In the genomic region with DNA sequence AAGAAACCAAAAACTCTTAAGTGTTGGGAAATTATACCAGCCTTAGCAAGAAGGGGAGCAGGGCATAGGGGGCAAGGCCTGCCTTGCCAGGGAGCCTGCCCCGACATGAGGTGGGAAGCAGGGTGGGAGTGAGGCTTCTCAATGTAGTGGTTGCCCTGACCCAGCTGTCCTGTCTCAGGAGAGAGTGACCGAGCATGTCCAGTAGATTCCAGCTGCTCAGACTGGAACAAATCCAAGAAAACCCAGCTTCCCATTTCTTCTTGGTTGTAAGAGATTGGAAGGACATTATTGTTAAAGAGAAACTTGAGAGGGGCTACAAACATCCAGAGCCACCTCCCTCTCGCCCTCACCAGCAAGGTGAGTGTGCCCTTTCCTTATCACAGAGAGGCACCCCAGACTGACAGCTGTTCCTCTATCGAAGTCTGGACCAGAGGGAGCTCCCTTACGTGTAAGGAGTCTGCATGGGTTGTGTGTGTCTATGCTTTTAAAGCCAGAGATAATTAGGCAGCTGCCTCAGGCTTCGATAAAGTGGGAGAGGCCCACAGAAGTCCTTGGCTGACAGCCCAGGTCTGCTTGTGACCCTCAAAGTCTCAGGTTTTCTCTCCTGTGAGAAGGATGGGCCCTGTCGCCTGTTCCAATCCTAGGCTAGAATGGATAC, we compare ENCODE assay signal across 9 mouse cellular contexts.
A peak's percentile ranks its signal among the peaks of the same experiment; 100 is the strongest.
DNase-seq lines count a peak whose midpoint lies in the region; ATAC-seq lines count a peak whose summit lies in the region.
"Had no signal": no experiment of that assay in that cellular context is flagged by ENCODE, and none has a peak within 500 bp of the region (broad histone marks: within the 10 kb centered on the region; RNA-seq: fewer than 3 reads in every experiment).

No protein-coding gene starts in this region.

- WGBS in heart, embryonic 14.5 days: 14% methylated on average over 7 of the region's 7 CpGs
- 46% methylated on average over 7 of the region's 7 CpGs for WGBS in liver, embryonic 16.5 days (ENCODE audit: insufficient replicate concordance)

- H3K4me2 ChIP-seq in heart, embryonic 14.5 days (ENCODE audit: low read length): peak overlapping the region; percentile 34; the same call in 1 of the 2 replicates
- H3K4me2 ChIP-seq in liver, embryonic 16.5 days (ENCODE audit: low read depth, low read length): no peak overlapping the region

- peak; percentile 95 for DNase-seq in heart, adult 11 months
- DNase-seq in heart, postnatal 25 days (ENCODE audit: low spot score): no peak
- DNase-seq in Muller cell, postnatal 12 days (ENCODE audit: inconsistent ontology term): peak; percentile 20
- DNase-seq in embryo, embryonic 10 days (ENCODE audit: low spot score): no peak
- no peak for DNase-seq in embryo, embryonic 10.5 days (ENCODE audit: low spot score)
- DNase-seq in left cerebral cortex, adult 18-20 months (ENCODE audit: low spot score in 2 of 2): no peak

- H3K27me3 ChIP-seq in heart, embryonic 14.5 days (ENCODE audit: control insufficient read depth, insufficient read depth, low read length): no peaks in the 10 kb centered on the region
- no peaks in the 10 kb centered on the region; the same call in none of the 2 replicates for H3K27me3 ChIP-seq in liver, embryonic 16.5 days (ENCODE audit: control insufficient read depth, insufficient read depth, low read depth, low read length)

- 0 out of 2 replicates have a peak, but pooled peaks have one; percentile 29 for ATAC-seq in heart, embryonic 14.5 days (ENCODE audit: insufficient number of reproducible peaks, insufficient read depth, low FRiP score, low read depth)
- ATAC-seq in liver, embryonic 16.5 days (ENCODE audit: low read depth): peak; percentile 80

- H3K27ac ChIP-seq in heart, embryonic 14.5 days (replicated peaks in 1 of 2; ENCODE audit: control insufficient read depth in 1 of 2, insufficient read depth in 1 of 2, low read depth in 2 of 2, low read length in 2 of 2): peak overlapping the region; percentile 66 to 77
- H3K27ac ChIP-seq in liver, embryonic 16.5 days (ENCODE audit: low read length): peak overlapping the region; percentile 38
- H3K27ac ChIP-seq: macrophage had no signal

- peaks cover 12 to 18% of the 10 kb centered on the region in 2 experiments for H3K4me1 ChIP-seq in heart, embryonic 14.5 days (ENCODE audit: control insufficient read depth in 2 of 2, insufficient read depth in 2 of 2, low read length in 2 of 2)
- H3K4me1 ChIP-seq in liver, embryonic 16.5 days (ENCODE audit: control insufficient read depth, low read depth, low read length): peaks cover 7% of the 10 kb centered on the region

- H3K9ac ChIP-seq in heart, embryonic 14.5 days (ENCODE audit: low read length): no peak overlapping the region
- no peak overlapping the region for H3K9ac ChIP-seq in liver, embryonic 16.5 days (ENCODE audit: low read depth, low read length)

- no peaks in the 10 kb centered on the region for H3K36me3 ChIP-seq in heart, embryonic 14.5 days (ENCODE audit: control insufficient read depth, insufficient read depth, low read length)
- no peaks in the 10 kb centered on the region for H3K36me3 ChIP-seq in liver, embryonic 16.5 days (ENCODE audit: control insufficient read depth, insufficient read depth)

- no peak overlapping the region for H3K4me3 ChIP-seq in heart, embryonic 14.5 days (ENCODE audit: control insufficient read depth in 1 of 2, insufficient read depth in 1 of 2, low read depth in 1 of 2, low read length in 2 of 2)
- H3K4me3 ChIP-seq in liver, embryonic 16.5 days (ENCODE audit: low read depth, low read length): no peak overlapping the region

- no peaks in the 10 kb centered on the region for H3K9me3 ChIP-seq in heart, embryonic 14.5 days (ENCODE audit: control insufficient read depth, low read length)
- H3K9me3 ChIP-seq in liver, embryonic 16.5 days (replicated peaks; ENCODE audit: control insufficient read depth, low read length): no peaks in the 10 kb centered on the region

- intact Hi-C loops in heart, postnatal 25 days (cut with DNase I): no loop called here

Comparison
In these comparisons a context has a peak if more than half of its experiments do, and no peak if none do; other contexts are left out.
1. DNase-seq: peak in heart, adult 11 months (single experiment) and Muller cell, postnatal 12 days (single experiment); none in heart, postnatal 25 days (single experiment), embryo, embryonic 10 days (single experiment), embryo, embryonic 10.5 days (single experiment) and left cerebral cortex, adult 18-20 months (0 of 2).